Mouse (Mus musculus): ENCODE results near the gene Grxcr1. TPM values are rescaled to one million over a fixed set of nuclear protein-coding genes. Genes with fewer than 3 reads are reported as not detected.

Gene Grxcr1
- polyA plus RNA-seq, 1 experiment = not detected

- DNase-seq (ENCODE audit: low read depth) = no peak
These were observed 61.5 kb downstream of the Grxcr1 start for GRCm38 (mm10) chr5:68093085-68093484.

- DNase-seq (ENCODE audit: low read depth) = no peak
These were observed 66.3 kb downstream of the Grxcr1 start for GRCm38 (mm10) chr5:68097665-68098624.

GRCm38 (mm10) chr5:68112430-68113036, 80.9 kb downstream of the Grxcr1 start:
- DNase-seq (ENCODE audit: low read depth) = no peak

- DNase-seq (ENCODE audit: low read depth) = no peak
These were observed 89.2 kb downstream of the Grxcr1 start for GRCm38 (mm10) chr5:68120880-68121279.

GRCm38 (mm10) chr5:68122883-68123282, 91.2 kb downstream of the Grxcr1 start:
- DNase-seq (ENCODE audit: low read depth) = no peak

- DNase-seq (ENCODE audit: low read depth) = no peak
These were observed 93.8 kb downstream of the Grxcr1 start for GRCm38 (mm10) chr5:68125478-68125877.

- no peak for DNase-seq (ENCODE audit: low read depth)
These were observed 96.8 kb downstream of the Grxcr1 start for GRCm38 (mm10) chr5:68128421-68128820.

- no peak for DNase-seq (ENCODE audit: low read depth)
These were observed 97.4 kb downstream of the Grxcr1 start for GRCm38 (mm10) chr5:68128821-68129608.

- DNase-seq (ENCODE audit: low read depth) = no peak
These were observed 115.2 kb downstream of the Grxcr1 start for GRCm38 (mm10) chr5:68146818-68147217.

- DNase-seq (ENCODE audit: low read depth) = no peak
These were observed 118.3 kb downstream of the Grxcr1 start for GRCm38 (mm10) chr5:68149946-68150345.

GRCm38 (mm10) chr5:68150347-68151043, 118.9 kb downstream of the Grxcr1 start:
- DNase-seq (ENCODE audit: low read depth) = no peak

GRCm38 (mm10) chr5:68162503-68162902, 130.9 kb downstream of the Grxcr1 start:
- DNase-seq (ENCODE audit: low read depth) = no peak

GRCm38 (mm10) chr5:68165954-68166353, 134.3 kb downstream of the Grxcr1 start:
- no peak for DNase-seq (ENCODE audit: low read depth)

Other genes starting within 250 kb of the Grxcr1 start
- gene Atp8a1, start 184.4 kb upstream of the Grxcr1 start, polyA plus RNA-seq (2012; rRNA removed) = 9.4 and 13.4 TPM in 2 replicates
- not detected in 2 replicates for gene Gm5108, start 90.2 kb upstream of the Grxcr1 start, polyA plus RNA-seq (2012; rRNA removed)
- not detected in 2 replicates for gene Gm21905, start 85.4 kb upstream of the Grxcr1 start, polyA plus RNA-seq (2012; rRNA removed)